ENCODE assay signal across 14 mouse cellular contexts in genomic region chr15:81666957-81667356, GRCm38 (mm10). TPM values are rescaled to one million over a fixed set of nuclear protein-coding genes. Genes with fewer than 3 reads are reported as not detected.
DNase-seq lines count a peak whose midpoint lies in the region; ATAC-seq and TF ChIP-seq lines count a peak whose summit lies in the region.
"Had no signal": no experiment of that assay in that cellular context is flagged by ENCODE, and none has a peak within 500 bp of the region (broad histone marks: within the 10 kb centered on the region; RNA-seq: fewer than 3 reads in every experiment).

No protein-coding gene starts in this region.

- H3K27me3 ChIP-seq in heart, adult 2 months (ENCODE audit: control insufficient read depth, insufficient read depth, low read length): no peaks in the 10 kb centered on the region
- H3K27me3 ChIP-seq in midbrain, postnatal 0 days (ENCODE audit: insufficient read depth, low read length): no peaks in the 10 kb centered on the region
- H3K27me3 ChIP-seq in midbrain, embryonic 16.5 days (ENCODE audit: control insufficient read depth, insufficient read depth, low read depth, low read length): no peaks in the 10 kb centered on the region
- no peaks in the 10 kb centered on the region for H3K27me3 ChIP-seq in stomach, postnatal 0 days (ENCODE audit: control insufficient read depth, insufficient read depth, low read length)
- H3K27me3 ChIP-seq: forebrain, embryonic 15.5 days; hindbrain, embryonic 13.5 days; midbrain, embryonic 15.5 days; neural tube, embryonic 12.5 days had no signal

- 0 out of 2 replicates have a peak, but pooled peaks have one; percentile 10 for TF ChIP-seq CTCF in heart, adult 2 months (IDR thresholded peaks at IDR 0.05)
- peak; percentile 33; the same call in 1 of the 2 replicates for TF ChIP-seq CTCF in midbrain, postnatal 0 days (IDR thresholded peaks at IDR 0.05)
- peak; percentile 41 for TF ChIP-seq CTCF in stomach, postnatal 0 days (IDR thresholded peaks at IDR 0.05; ENCODE audit: low read depth)

- intact Hi-C loops in heart, adult 2 months (cut with DNase I): no loop called here
- intact Hi-C loops in heart, postnatal 14 days (cut with DNase I): loop anchor here (5.0 kb wide), 1 partner anchor 220 kb away; no protein-coding TSS in a partner anchor

- H3K4me1 ChIP-seq in heart, adult 2 months (ENCODE audit: control insufficient read depth, insufficient read depth, low read length): peaks cover 3% of the 10 kb centered on the region; the same call in 1 of the 2 replicates
- peaks cover 6% of the 10 kb centered on the region; the same call in 1 of the 2 replicates for H3K4me1 ChIP-seq in midbrain, postnatal 0 days (ENCODE audit: insufficient read depth, low read length)
- H3K4me1 ChIP-seq in midbrain, embryonic 16.5 days (ENCODE audit: control insufficient read depth, insufficient read depth, low read length): peaks cover 10% of the 10 kb centered on the region
- peaks cover 0 to 8% of the 10 kb centered on the region in 2 experiments; a peak in 3 of 4 replicates for H3K4me1 ChIP-seq in ES-E14 (ENCODE audit: control insufficient read depth in 2 of 2, insufficient read depth in 2 of 2, low read length in 2 of 2, poor library complexity in 1 of 2)
- H3K4me1 ChIP-seq in stomach, postnatal 0 days (replicated peaks; ENCODE audit: control insufficient read depth, insufficient read depth): peaks cover 4% of the 10 kb centered on the region; the same call in 1 of the 2 replicates

- ATAC-seq in midbrain, postnatal 0 days (ENCODE audit: low FRiP score): no peak
- ATAC-seq in midbrain, embryonic 16.5 days: no peak
- ATAC-seq in stomach, postnatal 0 days (ENCODE audit: low FRiP score, low TSS enrichment): no peak
- ATAC-seq: forebrain, embryonic 15.5 days; midbrain, embryonic 15.5 days had no signal

- in situ Hi-C loops in ES-E14 (cut with MboI; ENCODE audit: low sequenced_read_pairs in 2 of 2, unreplicated experiment in 2 of 2): no loop called here

- no peak for TF ChIP-seq EP300 in heart, adult 2 months (IDR thresholded peaks at IDR 0.05; ENCODE audit: insufficient read depth, low read depth, low read length)
- no peak for TF ChIP-seq EP300 in stomach, postnatal 0 days (optimal IDR thresholded peaks at IDR 0.05)

- no peak overlapping the region for H3K4me3 ChIP-seq in heart, adult 2 months
- no peak overlapping the region for H3K4me3 ChIP-seq in midbrain, postnatal 0 days (ENCODE audit: low read depth, low read length)
- H3K4me3 ChIP-seq in midbrain, embryonic 16.5 days (ENCODE audit: low read depth, low read length): no peak overlapping the region
- no peak overlapping the region for H3K4me3 ChIP-seq in ES-E14 (ENCODE audit: insufficient read depth in 1 of 2, low read depth in 1 of 2, low read length in 2 of 2, poor library complexity in 1 of 2, severe bottlenecking in 1 of 2)
- no peak overlapping the region for H3K4me3 ChIP-seq in stomach, postnatal 0 days (ENCODE audit: low read depth, low read length)
- H3K4me3 ChIP-seq: forebrain, embryonic 15.5 days; hindbrain, embryonic 13.5 days; midbrain, embryonic 15.5 days; neural tube, embryonic 12.5 days had no signal

- DNase-seq in heart, adult 2 months: no peak
- no peak for DNase-seq in heart, postnatal 14 days
- DNase-seq in midbrain, postnatal 0 days (ENCODE audit: low spot score): no peak
- DNase-seq in ES-E14 (ENCODE audit: low read depth, low spot score): peak; percentile 40
- DNase-seq in stomach, postnatal 0 days (ENCODE audit: low spot score): no peak
- DNase-seq in yolk sac, embryonic 10.5 days (ENCODE audit: low spot score): no peak
- DNase-seq: adrenal gland, adult 2 months; cerebellum, adult 9-11 months; lung, embryonic 14.5 days had no signal

- H3K4me2 ChIP-seq in midbrain, postnatal 0 days (ENCODE audit: low read depth, low read length, poor library complexity, severe bottlenecking): no peak overlapping the region
- H3K4me2 ChIP-seq in midbrain, embryonic 16.5 days (ENCODE audit: low read length): no peak overlapping the region
- H3K4me2 ChIP-seq in stomach, postnatal 0 days (replicated peaks; ENCODE audit: low read depth): no peak overlapping the region
- H3K4me2 ChIP-seq: forebrain, embryonic 15.5 days; hindbrain, embryonic 13.5 days; lung, embryonic 14.5 days; midbrain, embryonic 15.5 days; neural tube, embryonic 12.5 days had no signal

- H3K79me2 ChIP-seq in heart, adult 2 months (replicated peaks; ENCODE audit: control insufficient read depth, insufficient read depth, low read length): no peaks in the 10 kb centered on the region

- no peak overlapping the region for H3K9ac ChIP-seq in heart, adult 2 months (ENCODE audit: low read depth, low read length)
- H3K9ac ChIP-seq in midbrain, postnatal 0 days (replicated peaks; ENCODE audit: low read length, poor library complexity, severe bottlenecking): no peak overlapping the region
- H3K9ac ChIP-seq in midbrain, embryonic 16.5 days (ENCODE audit: low read depth, low read length): no peak overlapping the region
- H3K9ac ChIP-seq in ES-E14 (ENCODE audit: insufficient read depth, low read depth, low read length, poor library complexity, severe bottlenecking): 0 out of 2 replicates have a peak overlapping the region, but pooled peaks have one; percentile 47
- H3K9ac ChIP-seq in stomach, postnatal 0 days (ENCODE audit: low read length): no peak overlapping the region
- H3K9ac ChIP-seq: forebrain, embryonic 15.5 days; hindbrain, embryonic 13.5 days; lung, embryonic 14.5 days; midbrain, embryonic 15.5 days; neural tube, embryonic 12.5 days had no signal

- no peaks in the 10 kb centered on the region for H3K36me3 ChIP-seq in heart, adult 2 months (ENCODE audit: control insufficient read depth, insufficient read depth, low read length)
- peaks cover 36% of the 10 kb centered on the region for H3K36me3 ChIP-seq in midbrain, postnatal 0 days (ENCODE audit: insufficient read depth, low read length)
- peaks cover 16% of the 10 kb centered on the region for H3K36me3 ChIP-seq in midbrain, embryonic 16.5 days (ENCODE audit: control insufficient read depth, insufficient read depth, low read length)
- peaks cover 42% of the 10 kb centered on the region for H3K36me3 ChIP-seq in ES-E14 (ENCODE audit: control insufficient read depth, insufficient read depth, low read length, poor library complexity, severe bottlenecking)
- H3K36me3 ChIP-seq in stomach, postnatal 0 days (ENCODE audit: control insufficient read depth, insufficient read depth, low read length): peaks cover 10% of the 10 kb centered on the region

- no peak for TF ChIP-seq POLR2A in heart, adult 2 months (IDR thresholded peaks at IDR 0.05; ENCODE audit: insufficient read depth, low read depth, low read length)

- WGBS in heart, adult 2 months: 87% methylated on average over 10 of the region's 10 CpGs
- 93% methylated on average over 10 of the region's 10 CpGs for WGBS in midbrain, postnatal 0 days
- 87% methylated on average over 10 of the region's 10 CpGs for WGBS in midbrain, embryonic 16.5 days
- 88% methylated on average over 10 of the region's 10 CpGs for WGBS in stomach, postnatal 0 days

- no peaks in the 10 kb centered on the region for H3K9me3 ChIP-seq in midbrain, postnatal 0 days (ENCODE audit: low read length)
- H3K9me3 ChIP-seq in midbrain, embryonic 16.5 days (replicated peaks; ENCODE audit: control insufficient read depth, low read length, poor library complexity, severe bottlenecking): no peaks in the 10 kb centered on the region
- H3K9me3 ChIP-seq in ES-E14 (ENCODE audit: control insufficient read depth, insufficient read depth, low read depth, low read length): no peaks in the 10 kb centered on the region
- H3K9me3 ChIP-seq in stomach, postnatal 0 days (ENCODE audit: control insufficient read depth, low read length): no peaks in the 10 kb centered on the region
- H3K9me3 ChIP-seq: forebrain, embryonic 15.5 days; hindbrain, embryonic 13.5 days; midbrain, embryonic 15.5 days; neural tube, embryonic 12.5 days had no signal

- no peak overlapping the region for H3K27ac ChIP-seq in heart, adult 2 months
- H3K27ac ChIP-seq in midbrain, postnatal 0 days (ENCODE audit: low read depth, low read length): no peak overlapping the region
- H3K27ac ChIP-seq in midbrain, embryonic 16.5 days (ENCODE audit: low read length): no peak overlapping the region
- H3K27ac ChIP-seq in ES-E14 (ENCODE audit: insufficient read depth, low read depth, low read length, poor library complexity, severe bottlenecking): 0 out of 2 replicates have a peak overlapping the region, but pooled peaks have one; percentile 27
- H3K27ac ChIP-seq in stomach, postnatal 0 days (replicated peaks): no peak overlapping the region
- H3K27ac ChIP-seq: forebrain, embryonic 15.5 days; hindbrain, embryonic 13.5 days; midbrain, embryonic 15.5 days; neural tube, embryonic 12.5 days had no signal

TF ChIP-seq in ES-E14, 5 proteins besides CTCF, POLR2A, EP300 and RAD21:
- no peak for TF ChIP-seq MAFK (IDR thresholded peaks at IDR 0.05; ENCODE audit: insufficient read depth, low read depth, low read length)
- no peak for TF ChIP-seq ZNF384 (IDR thresholded peaks at IDR 0.05; ENCODE audit: low read depth, low read length)
- TF ChIP-seq CHD2 (IDR thresholded peaks at IDR 0.05; ENCODE audit: low read depth, low read length): no peak
- TF ChIP-seq ZC3H11A (IDR thresholded peaks at IDR 0.05; ENCODE audit: borderline replicate concordance, low read depth, low read length): no peak
- no peak for TF ChIP-seq HCFC1 (IDR thresholded peaks at IDR 0.05; ENCODE audit: borderline replicate concordance, insufficient read depth, low read length)
TF ChIP-seq in ES-E14: peak in this region for 0.

RNA-seq across cellular contexts. Expression of gene L3mbtl2, which starts 3.3 kb away (rescaled TPM):
- total RNA-seq in heart, adult 2 months (2021): 10 to 100 TPM; 11.1 to 12.6 TPM
- 7.8 and 10.4 TPM in 2 replicates for polyA plus RNA-seq in heart, adult 2 months (2012; rRNA removed)
- total RNA-seq in heart, postnatal 14 days (2021): 1 to 10 TPM; 9.4 to 9.6 TPM
- 26.6 and 28.4 TPM in 2 replicates for total RNA-seq in midbrain, postnatal 0 days (2014; rRNA removed)
- polyA plus RNA-seq in midbrain, postnatal 0 days (2015; fragmentation: Nextera tagmentation; extraction: Ambion mirVana): 27.0 and 28.9 TPM in 2 replicates
- 31.9 and 32.8 TPM in 2 replicates for polyA plus RNA-seq in midbrain, embryonic 16.5 days (2015; fragmentation: Nextera tagmentation; extraction: Ambion mirVana)
- 111 and 119 TPM in 2 replicates for total RNA-seq in ES-E14 (2012; rRNA removed)
- polyA plus RNA-seq in stomach, postnatal 0 days (2015; fragmentation: Nextera tagmentation; extraction: Ambion mirVana): 9.2 and 9.4 TPM in 2 replicates

RNA-seq across cellular contexts. Expression of gene Chadl, which starts 30.1 kb away (rescaled TPM):
- total RNA-seq in heart, adult 2 months (2021): 1 to 10 TPM; 1.6 to 1.7 TPM
- polyA plus RNA-seq in heart, adult 2 months (2012; rRNA removed): 1.6 and 2.8 TPM in 2 replicates
- total RNA-seq in heart, postnatal 14 days (2021): 1 to 10 TPM; 1.0 to 1.1 TPM
- total RNA-seq in midbrain, postnatal 0 days (2014; rRNA removed): 44.6 and 61.5 TPM in 2 replicates
- 63.9 and 65.6 TPM in 2 replicates for polyA plus RNA-seq in midbrain, postnatal 0 days (2015; fragmentation: Nextera tagmentation; extraction: Ambion mirVana)
- 41.4 and 42.5 TPM in 2 replicates for polyA plus RNA-seq in midbrain, embryonic 16.5 days (2015; fragmentation: Nextera tagmentation; extraction: Ambion mirVana)
- 0.98 and 1.6 TPM in 2 replicates for total RNA-seq in ES-E14 (2012; rRNA removed)
- 2.4 and 2.9 TPM in 2 replicates for polyA plus RNA-seq in stomach, postnatal 0 days (2015; fragmentation: Nextera tagmentation; extraction: Ambion mirVana)

Comparison
In these comparisons a context has a peak if more than half of its experiments do, and no peak if none do; other contexts are left out.
1. RNA of gene Chadl, which starts 30.1 kb away (total RNA-seq): 44.6 to 61.5 TPM in midbrain, postnatal 0 days; 1.6 to 1.7 TPM in heart, adult 2 months, 1.0 to 1.1 TPM in heart, postnatal 14 days and 0.98 to 1.6 TPM in ES-E14; every median in the first group is over 10 times any median in the second.
2. Peak in every context shown above with its lines, with median percentiles within 50 percentile points of each other: CTCF ChIP-seq.